Mouse (Mus musculus) hindbrain, embryonic 14.5 days (tissue): ENCODE results near the gene Slx4ip. TPM values are rescaled to one million over a fixed set of nuclear protein-coding genes. Genes with fewer than 3 reads are reported as not detected.
A peak's percentile ranks its signal among the peaks of the same experiment; 100 is the strongest.

ENCODE experiments used
- ATAC-seq: fragments of 200-750 bp; cut with Nextera tagmentation; 2 replicates; pipeline ENCODE4 v1.8.0; 2017; ENCODE audit warnings: moderate number of reproducible peaks, mild to moderate bottlenecking, moderate TSS enrichment, moderate library complexity; ENCODE audit not compliant: low FRiP score
- DNase-seq: peaks from one replicate; pipeline ENCODE4 v3.0.0-alpha.2; 2015; ENCODE audit warnings: low spot score
- H3K27ac ChIP-seq: fragments of 300-500 bp; sonication (generic); 2 replicates; pipeline ENCODE4 v1.5.1; 2014; ENCODE audit warnings: mild to moderate bottlenecking, moderate library complexity
- H3K27me3 ChIP-seq: fragments of 300-500 bp; sonication (generic); 2 replicates; pipeline ENCODE4 v1.6.1; 2014; ENCODE audit warnings: mild to moderate bottlenecking, low read length, mixed read lengths; ENCODE audit not compliant: control insufficient read depth, insufficient read depth
- H3K36me3 ChIP-seq: fragments of 300-500 bp; sonication (generic); replicated peaks from 2 replicates; pipeline ENCODE4 v1.6.1; 2014; ENCODE audit not compliant: control insufficient read depth, insufficient read depth
- H3K4me1 ChIP-seq: fragments of 300-500 bp; sonication (generic); replicated peaks from 2 replicates; pipeline ENCODE4 v1.6.1; 2014; ENCODE audit warnings: antibody characterized with exemption, low read length, mixed read lengths; ENCODE audit not compliant: control insufficient read depth, insufficient read depth
- H3K4me2 ChIP-seq: fragments of 300-500 bp; sonication (generic); replicated peaks from 2 replicates; pipeline ENCODE4 v1.6.1; 2014; ENCODE audit warnings: mild to moderate bottlenecking, moderate library complexity
- H3K4me3 ChIP-seq: fragments of 300-500 bp; sonication (generic); replicated peaks from 2 replicates; pipeline ENCODE4 v1.5.1; 2014; ENCODE audit warnings: mild to moderate bottlenecking, low read length
- H3K9ac ChIP-seq: fragments of 300-500 bp; sonication (generic); 2 replicates; pipeline ENCODE4 v1.6.1; 2014
- H3K9me3 ChIP-seq: fragments of 300-500 bp; sonication (generic); 2 replicates; pipeline ENCODE4 v1.6.1; 2016; ENCODE audit warnings: low read length; ENCODE audit not compliant: control insufficient read depth
- WGBS: fragments of 180-500 bp; shearing (Covaris S2); extraction: QIAGEN DNeasy Blood & Tissue Kit; methylation state at CpG from one replicate; pipeline ENCODE4 v1.1.7; 2014; 5-methylcytosine and 5-hydroxymethylcytosine counted together
- polyA plus RNA-seq: library from polyadenylated mRNA; unstranded; fragments of >200 nt; fragmentation: Nextera tagmentation; extraction: Ambion mirVana; gene quantifications from 2 replicates; pipeline ENCODE4 v1.2.1, GENCODE M21; 2014

Slx4ip gene
- polyA plus RNA-seq, 1 experiment from 2014 or later: 13.0 TPM

DNA sequence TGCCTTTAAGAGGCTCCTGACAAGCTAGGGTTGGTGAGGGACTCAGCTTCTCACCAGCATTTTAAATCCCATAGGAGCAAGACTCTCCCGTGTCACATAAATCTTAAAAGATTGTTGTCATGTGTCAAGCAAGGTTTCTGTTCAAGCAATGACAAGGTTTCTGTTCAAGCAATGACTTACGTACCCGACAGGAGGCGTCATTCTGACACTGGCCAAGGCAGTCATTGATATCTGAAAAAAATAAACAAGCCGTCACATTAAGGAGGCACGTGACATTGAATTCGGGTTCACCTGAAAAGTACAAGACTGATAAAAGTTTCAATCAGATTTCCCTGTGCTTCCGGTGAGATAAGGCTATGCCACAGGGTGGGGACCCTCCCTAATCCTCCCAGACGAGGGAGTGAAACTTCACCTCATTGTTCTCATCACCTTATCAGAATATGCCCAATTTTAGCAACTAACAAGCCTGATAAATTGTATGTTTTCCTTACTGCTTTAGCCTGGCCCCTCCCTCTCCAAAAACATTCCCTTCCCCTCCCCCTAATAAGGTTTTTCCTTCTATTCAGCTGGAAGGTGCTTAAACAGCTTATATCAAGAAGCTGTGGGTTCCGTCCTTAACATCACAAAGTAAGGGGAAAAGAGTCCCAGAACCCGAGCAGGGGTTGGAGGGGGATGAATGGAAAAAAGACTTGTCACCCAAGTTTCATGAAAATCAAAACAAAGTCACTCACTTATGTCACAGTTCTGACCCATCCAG is 200.9 kb downstream of the Slx4ip start:
- H3K4me1 ChIP-seq: peaks cover 14% of the 10 kb centered on the region
- no peak overlapping the region for H3K4me3 ChIP-seq
- H3K9me3 ChIP-seq: no peaks in the 10 kb centered on the region
- 57% methylated on average over 11 of the region's 11 CpGs for WGBS
- no peak for DNase-seq
- no peak overlapping the region for H3K27ac ChIP-seq
- ATAC-seq: no peak
- H3K27me3 ChIP-seq: no peaks in the 10 kb centered on the region
- H3K4me2 ChIP-seq: no peak overlapping the region
- peaks cover 35% of the 10 kb centered on the region for H3K36me3 ChIP-seq
- H3K9ac ChIP-seq: no peak overlapping the region

- ATAC-seq (peak; percentile 58; the same call in 1 of the 2 replicates), DNase-seq (no peak)
- H3K27me3 ChIP-seq: no peaks in the 10 kb centered on the region
- no peak overlapping the region for H3K4me3 ChIP-seq
- 15% methylated on average over 10 of the region's 10 CpGs for WGBS
- H3K4me1 ChIP-seq: peaks cover 18% of the 10 kb centered on the region
- no peak overlapping the region for H3K9ac ChIP-seq
- H3K27ac ChIP-seq: peak overlapping the region; percentile 27; the same call in 1 of the 2 replicates
- peaks cover 28% of the 10 kb centered on the region for H3K36me3 ChIP-seq
- no peak overlapping the region for H3K4me2 ChIP-seq
- H3K9me3 ChIP-seq: no peaks in the 10 kb centered on the region
Observed at GRCm38 (mm10) chr2:137092523-137093297, 201.7 kb downstream of the Slx4ip start.

- H3K4me3 ChIP-seq: no peak overlapping the region
- peaks cover 19% of the 10 kb centered on the region for H3K4me1 ChIP-seq
- no peak overlapping the region for H3K9ac ChIP-seq
- ATAC-seq (no peak), DNase-seq (no peak)
- no peak overlapping the region for H3K4me2 ChIP-seq
- no peaks in the 10 kb centered on the region for H3K27me3 ChIP-seq
- peak overlapping the region; percentile 27; the same call in 1 of the 2 replicates for H3K27ac ChIP-seq
- peaks cover 24% of the 10 kb centered on the region for H3K36me3 ChIP-seq
- WGBS: 32% methylated on average over 7 of the region's 7 CpGs
- no peaks in the 10 kb centered on the region for H3K9me3 ChIP-seq
Observed at GRCm38 (mm10) chr2:137093298-137093630, 202.2 kb downstream of the Slx4ip start.

GRCm38 (mm10) chr2:137094301-137094700 is 203.3 kb downstream of the Slx4ip start:
- Histone ChIP-seq H3K4me2 (no peak overlapping the region), H3K27ac (no peak overlapping the region), H3K9ac (no peak overlapping the region), H3K4me3 (no peak overlapping the region), H3K36me3 (peaks cover 21% of the 10 kb centered on the region), H3K4me1 (peaks cover 25% of the 10 kb centered on the region), H3K27me3 (no peaks in the 10 kb centered on the region), H3K9me3 (no peaks in the 10 kb centered on the region)
- WGBS: 47% methylated on average over 8 of the region's 8 CpGs
- DNase-seq (no peak), ATAC-seq (no peak)

DNA sequence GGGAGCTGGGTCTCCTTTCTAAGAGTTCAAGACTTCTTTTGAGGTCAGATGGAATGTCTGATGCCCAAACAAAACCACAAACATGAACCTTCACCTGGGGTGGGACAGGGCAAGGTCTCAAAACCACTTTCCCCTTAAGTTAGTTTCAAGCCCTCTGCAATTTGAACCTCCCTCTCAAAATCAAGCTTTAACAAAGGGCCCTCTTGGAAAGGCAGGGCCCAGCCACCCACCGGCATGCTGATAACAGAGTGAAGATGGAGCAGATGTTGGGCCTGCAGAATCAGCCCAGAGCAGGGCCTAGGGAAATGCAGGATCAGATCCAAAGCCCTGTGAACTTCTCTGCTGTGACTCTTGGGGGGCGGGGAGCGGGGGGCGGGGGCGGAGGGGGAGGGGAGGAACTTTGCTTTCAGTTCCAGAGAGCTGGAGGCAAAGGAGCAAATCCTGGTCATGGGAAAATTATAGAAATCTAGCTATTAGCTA is 206.0 kb downstream of the Slx4ip start:
- H3K4me2 ChIP-seq: no peak overlapping the region
- 25% methylated on average over 5 of the region's 5 CpGs for WGBS
- H3K4me1 ChIP-seq: peaks cover 35% of the 10 kb centered on the region
- no peak overlapping the region for H3K9ac ChIP-seq
- ATAC-seq: no peak
- no peak overlapping the region for H3K4me3 ChIP-seq
- H3K36me3 ChIP-seq: 0 out of 2 replicates have a peak, but pooled peaks cover 7% of the 10 kb centered on the region
- no peaks in the 10 kb centered on the region for H3K9me3 ChIP-seq
- no peaks in the 10 kb centered on the region for H3K27me3 ChIP-seq
- no peak for DNase-seq
- H3K27ac ChIP-seq: no peak overlapping the region

DNA sequence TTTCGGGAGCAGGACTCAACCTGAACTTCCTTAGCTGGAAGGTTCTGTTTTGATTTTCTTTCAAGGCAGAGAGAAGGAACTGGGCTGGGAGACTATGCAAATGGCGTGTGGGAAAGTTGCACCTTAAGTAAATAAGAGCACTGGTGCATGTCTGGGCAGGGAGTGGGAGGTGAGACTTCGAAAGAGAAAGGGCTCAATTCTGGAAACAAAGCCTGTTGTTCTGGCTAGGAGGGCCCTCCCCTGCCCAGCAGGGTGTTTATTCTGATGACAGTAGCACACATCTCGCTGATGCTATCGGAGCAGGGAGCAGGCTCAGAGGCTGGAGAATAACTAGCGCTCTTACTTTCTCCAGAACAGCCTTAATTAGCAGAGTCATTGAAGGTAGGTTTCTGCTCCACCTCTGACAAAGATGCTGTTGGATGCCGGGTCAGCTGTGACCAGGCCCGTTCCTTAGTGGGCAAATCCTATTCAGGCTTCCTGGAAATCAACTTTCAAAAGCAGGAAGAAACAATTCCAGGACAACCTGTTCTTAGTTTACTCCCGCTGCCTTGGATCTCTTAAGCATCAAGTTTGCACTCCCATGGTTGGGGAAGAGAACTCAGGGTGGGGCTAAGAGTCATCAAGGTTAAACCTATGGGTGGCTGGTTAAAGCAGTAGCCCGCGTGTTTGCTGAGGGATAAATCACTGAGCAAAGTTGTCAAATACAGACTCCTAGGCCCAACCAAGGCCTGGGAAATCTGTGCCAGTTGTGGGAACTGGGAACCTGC is 207.4 kb downstream of the Slx4ip start:
- Histone ChIP-seq H3K27me3 (no peaks in the 10 kb centered on the region), H3K9me3 (no peaks in the 10 kb centered on the region), H3K27ac (no peak overlapping the region), H3K4me1 (peaks cover 31% of the 10 kb centered on the region), H3K4me2 (no peak overlapping the region), H3K4me3 (no peak overlapping the region), H3K36me3 (0 out of 2 replicates have a peak, but pooled peaks cover 7% of the 10 kb centered on the region), H3K9ac (no peak overlapping the region)
- 26% methylated on average over 11 of the region's 11 CpGs for WGBS
- DNase-seq: no peak
- ATAC-seq: no peak

DNA sequence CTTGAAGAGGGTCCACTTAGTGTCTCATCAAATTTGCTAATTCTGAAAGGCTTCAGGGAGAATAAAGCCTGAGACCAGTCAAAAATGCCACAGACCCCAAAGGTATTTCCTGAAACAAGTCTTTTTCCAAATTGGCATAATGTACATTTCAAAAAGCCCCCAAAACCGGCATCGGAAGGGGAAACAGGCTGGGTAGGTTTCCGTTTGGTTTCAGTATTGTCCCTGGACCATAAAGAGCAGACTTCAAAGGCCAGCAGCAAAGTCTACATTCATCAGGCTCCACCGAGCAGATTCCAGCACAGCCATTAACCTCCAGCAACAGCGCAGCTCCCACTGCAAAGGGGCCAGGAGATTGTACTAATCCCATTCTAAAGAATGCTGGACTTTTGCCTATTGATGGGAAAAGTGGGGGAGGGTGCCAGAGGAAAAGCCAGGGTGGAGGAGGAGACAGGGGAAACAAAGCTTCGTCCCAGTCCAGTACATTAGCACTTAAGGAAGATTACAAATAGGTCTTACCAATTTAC is 208.3 kb downstream of the Slx4ip start:
- no peak overlapping the region for H3K4me3 ChIP-seq
- ATAC-seq (no peak), DNase-seq (no peak)
- H3K27ac ChIP-seq: no peak overlapping the region
- H3K36me3 ChIP-seq: peaks cover 4% of the 10 kb centered on the region; the same call in 1 of the 2 replicates
- H3K9ac ChIP-seq: no peak overlapping the region
- no peaks in the 10 kb centered on the region for H3K9me3 ChIP-seq
- peaks cover 31% of the 10 kb centered on the region for H3K4me1 ChIP-seq
- no peak overlapping the region for H3K4me2 ChIP-seq
- 11% methylated on average over 6 of the region's 6 CpGs for WGBS
- no peaks in the 10 kb centered on the region for H3K27me3 ChIP-seq

- Histone ChIP-seq H3K4me1 (peaks cover 31% of the 10 kb centered on the region), H3K9ac (no peak overlapping the region), H3K27ac (no peak overlapping the region), H3K4me2 (no peak overlapping the region), H3K27me3 (no peaks in the 10 kb centered on the region), H3K36me3 (peaks cover 9% of the 10 kb centered on the region; the same call in 1 of the 2 replicates), H3K4me3 (no peak overlapping the region), H3K9me3 (no peaks in the 10 kb centered on the region)
- peak; percentile 71 for ATAC-seq
- 18% methylated on average over 5 of the region's 5 CpGs for WGBS
- DNase-seq: no peak
Observed at GRCm38 (mm10) chr2:137101074-137101473, 210.1 kb downstream of the Slx4ip start.
